Mouse (Mus musculus) lung, postnatal 0 days (tissue): ENCODE data around the gene Klf9.

Experiments used
- CTCF ChIP-seq: IDR thresholded peaks from 2 replicates; pipeline ENCODE4 v1.5.1; 2016; ENCODE audit warnings: antibody characterized with exemption, mild to moderate bottlenecking
- EP300 ChIP-seq: IDR thresholded peaks from 2 replicates; pipeline ENCODE4 v1.6.1; 2016; ENCODE audit warnings: antibody characterized with exemption, mild to moderate bottlenecking, control low read depth

DNA sequence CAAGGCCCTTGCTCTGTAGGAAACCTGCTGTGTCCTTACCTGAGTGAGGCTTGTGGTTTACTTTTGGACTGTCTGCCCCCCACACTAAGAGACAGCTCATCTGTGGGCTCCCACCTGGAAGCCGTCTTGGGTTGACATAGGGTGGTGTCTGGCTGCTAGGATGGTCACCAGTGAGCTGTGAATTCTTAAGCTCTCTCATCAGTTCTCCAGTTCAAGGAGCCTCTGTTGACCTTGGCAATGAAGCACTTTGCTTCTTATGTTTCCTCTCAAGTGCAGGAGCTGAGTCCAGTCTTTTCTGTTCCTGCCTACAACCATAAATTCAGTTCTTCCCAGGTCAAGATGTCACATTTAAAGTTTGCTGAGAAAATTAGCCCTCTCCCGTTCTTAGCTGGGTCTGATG lies 34.5 kb downstream of the Klf9 start:
- TF ChIP-seq CTCF (no peak), EP300 (peak; percentile 18; the same call in 1 of the 2 replicates)
